Mouse (Mus musculus) retina, postnatal 7 days (tissue): Measurements from ENCODE around the gene Icam4.
"Not testable (repeated sequence)": the region's sequence is repeated elsewhere in the genome, so short reads cannot be mapped to it uniquely, and the experiment has no call there.

ENCODE experiments used
- DNase-seq: peaks from one replicate; pipeline ENCODE4 v3.0.0-alpha.2; 2012; ENCODE audit warnings: low read depth, low spot score

The Icam4 gene

DNA sequence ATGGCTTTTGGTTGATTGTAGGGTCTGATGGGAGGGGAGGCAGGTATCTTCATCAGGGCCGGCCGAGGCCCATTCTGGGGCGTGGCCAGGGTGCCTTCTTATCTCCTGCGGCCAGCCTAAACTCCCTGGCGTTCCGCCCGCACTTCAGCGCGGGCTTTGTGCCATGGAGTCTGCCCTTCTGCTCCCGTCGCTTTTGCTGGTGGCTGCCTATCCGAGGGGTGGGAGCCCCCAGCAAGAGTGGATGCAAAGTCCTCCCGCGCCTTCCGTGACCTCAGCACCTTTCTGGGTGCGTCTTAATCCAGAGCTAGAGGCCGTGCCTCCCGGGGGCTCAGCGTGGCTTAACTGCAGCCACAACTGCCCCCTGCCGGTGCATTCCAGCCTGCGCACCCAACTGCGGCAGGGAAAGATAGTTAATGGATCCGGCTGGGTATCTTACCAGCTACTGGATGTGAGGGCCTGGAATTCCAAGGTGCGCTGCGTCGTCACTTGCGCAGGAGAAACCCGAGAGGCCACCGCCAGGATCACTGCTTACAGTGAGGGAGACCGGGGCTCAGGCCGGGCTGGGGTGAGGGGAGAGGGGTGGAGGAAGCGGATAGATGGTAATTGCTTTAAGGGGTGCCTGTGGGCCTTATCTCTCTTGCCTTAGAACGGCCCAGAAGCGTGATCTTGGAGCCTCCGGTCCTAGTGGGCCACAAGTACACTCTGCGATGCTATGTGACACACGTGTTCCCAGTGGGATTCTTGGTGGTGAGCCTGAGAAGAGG lies at the start of gene Icam4:
Gene Icam4, plus strand, starts transcription at position 83 of the 764 bp plus-strand sequence.
- DNase-seq = no peak

DNA sequence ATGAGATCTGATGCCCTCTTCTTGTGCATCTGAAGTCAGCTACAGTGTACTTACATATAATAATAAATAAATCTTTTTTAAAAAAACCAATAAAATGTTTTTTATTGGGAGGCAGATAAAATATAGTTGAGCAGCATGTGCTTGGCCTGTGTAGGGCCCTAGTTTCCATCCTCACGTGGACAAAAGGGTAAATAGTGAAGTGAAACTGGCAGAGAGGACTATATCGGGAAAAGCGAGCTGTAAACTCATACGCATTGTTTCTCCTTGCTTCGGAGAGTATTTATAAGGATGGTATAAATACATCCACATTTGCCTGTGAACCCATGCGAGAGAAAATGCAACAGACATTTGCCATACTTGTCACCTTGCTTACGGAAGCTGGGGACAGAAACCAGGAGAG lies 49.4 kb upstream of the Icam4 start:
- DNase-seq = no peak

DNA sequence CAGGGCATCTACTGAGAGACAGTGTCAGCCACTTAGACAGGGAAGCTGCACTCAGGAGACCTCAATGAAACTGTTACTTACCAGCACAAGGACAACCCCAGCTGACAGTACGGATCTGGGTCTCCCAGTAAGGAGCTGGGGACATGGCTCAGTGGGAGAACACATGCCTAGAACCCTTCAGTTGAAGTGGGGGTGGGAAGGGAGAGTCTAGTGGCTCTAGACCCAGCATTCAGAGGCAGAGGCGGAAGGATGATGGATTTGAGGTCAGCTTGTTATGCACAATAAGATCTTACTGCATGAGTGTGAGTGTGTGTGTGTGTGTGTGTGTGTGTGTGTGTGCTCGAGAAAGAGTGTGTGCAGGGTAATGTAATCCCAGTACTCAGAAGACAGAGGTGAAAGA lies 47.0 kb upstream of the Icam4 start:
- DNase-seq = no peak

DNA sequence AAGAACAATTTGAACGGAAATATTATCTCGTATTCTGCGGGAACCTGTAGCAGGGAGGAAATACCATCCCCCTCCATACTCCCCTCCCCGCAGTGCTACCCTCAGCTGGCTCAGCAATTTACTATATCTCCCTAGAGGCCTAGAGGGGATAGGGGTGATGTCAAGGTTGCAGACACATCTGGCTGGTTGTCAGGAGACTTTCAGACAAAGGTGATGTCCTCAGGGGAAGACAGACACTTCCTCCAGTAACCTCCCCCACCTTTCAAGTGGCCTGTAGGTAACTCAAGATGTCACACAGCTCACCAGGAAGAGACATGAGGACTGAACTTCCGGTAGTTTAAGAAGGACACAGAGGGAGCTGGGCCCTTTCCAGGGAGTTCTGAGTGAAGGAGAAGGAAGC lies 46.0 kb upstream of the Icam4 start:
- DNase-seq = no peak

GRCm38 (mm10) chr9:20986952-20987686 lies 42.1 kb upstream of the Icam4 start:
- DNase-seq = no peak

GRCm38 (mm10) chr9:20987953-20988352 lies 41.2 kb upstream of the Icam4 start:
- no peak for DNase-seq

DNA sequence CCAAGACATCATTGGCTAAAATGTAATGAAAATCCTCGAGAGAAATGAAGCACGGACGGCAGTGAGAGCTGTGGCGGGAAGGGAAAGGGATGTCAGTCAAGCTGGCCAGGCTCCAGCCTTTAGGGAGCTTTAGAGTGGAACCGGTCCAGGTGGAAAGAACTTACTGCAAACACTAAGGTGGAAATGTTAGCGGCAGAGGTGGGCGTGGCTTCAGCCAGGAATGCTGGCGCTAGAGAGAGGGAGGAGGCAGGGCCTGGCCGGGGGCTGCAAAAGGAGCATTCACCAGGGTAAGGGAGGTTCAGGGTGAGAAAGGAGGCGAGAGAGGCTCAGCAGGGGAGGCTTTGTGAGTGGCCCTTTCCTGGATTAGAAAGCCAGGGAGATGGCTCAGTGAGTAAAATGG lies 38.3 kb upstream of the Icam4 start:
- DNase-seq = no peak

GRCm38 (mm10) chr9:20991587-20991986 lies 37.6 kb upstream of the Icam4 start:
- DNase-seq = no peak

GRCm38 (mm10) chr9:20993165-20993898 lies 35.8 kb upstream of the Icam4 start:
- no peak for DNase-seq

- no peak for DNase-seq
These were observed 34.1 kb upstream of the Icam4 start for GRCm38 (mm10) chr9:20995069-20995468.

DNA sequence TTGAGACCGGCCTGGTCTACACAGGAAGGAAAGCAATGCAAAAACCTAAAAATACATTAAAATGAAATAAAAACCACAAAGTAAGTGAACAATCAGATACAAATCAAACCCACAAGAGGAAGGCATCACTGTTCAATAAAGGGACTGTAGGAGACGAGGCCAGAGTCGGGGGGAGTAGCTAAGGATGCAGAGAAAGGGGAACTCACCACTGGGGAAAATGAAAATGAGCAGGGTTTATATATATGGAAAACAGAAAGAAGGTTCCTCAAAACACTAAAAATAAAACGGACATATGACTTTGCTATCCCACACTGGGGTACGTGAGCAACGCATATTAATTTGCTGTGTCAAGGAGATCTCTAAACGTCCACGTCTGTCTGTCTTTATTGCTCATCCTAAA lies 32.1 kb upstream of the Icam4 start:
- DNase-seq = no peak

GRCm38 (mm10) chr9:20998337-20998736 lies 30.8 kb upstream of the Icam4 start:
- not testable (repeated sequence) for DNase-seq

GRCm38 (mm10) chr9:21000811-21001210 lies 28.4 kb upstream of the Icam4 start:
- no peak for DNase-seq

- DNase-seq = no peak
These were observed 27.4 kb upstream of the Icam4 start for GRCm38 (mm10) chr9:21001651-21002200.

- no peak for DNase-seq
These were observed 26.9 kb upstream of the Icam4 start for GRCm38 (mm10) chr9:21002270-21002626.

DNA sequence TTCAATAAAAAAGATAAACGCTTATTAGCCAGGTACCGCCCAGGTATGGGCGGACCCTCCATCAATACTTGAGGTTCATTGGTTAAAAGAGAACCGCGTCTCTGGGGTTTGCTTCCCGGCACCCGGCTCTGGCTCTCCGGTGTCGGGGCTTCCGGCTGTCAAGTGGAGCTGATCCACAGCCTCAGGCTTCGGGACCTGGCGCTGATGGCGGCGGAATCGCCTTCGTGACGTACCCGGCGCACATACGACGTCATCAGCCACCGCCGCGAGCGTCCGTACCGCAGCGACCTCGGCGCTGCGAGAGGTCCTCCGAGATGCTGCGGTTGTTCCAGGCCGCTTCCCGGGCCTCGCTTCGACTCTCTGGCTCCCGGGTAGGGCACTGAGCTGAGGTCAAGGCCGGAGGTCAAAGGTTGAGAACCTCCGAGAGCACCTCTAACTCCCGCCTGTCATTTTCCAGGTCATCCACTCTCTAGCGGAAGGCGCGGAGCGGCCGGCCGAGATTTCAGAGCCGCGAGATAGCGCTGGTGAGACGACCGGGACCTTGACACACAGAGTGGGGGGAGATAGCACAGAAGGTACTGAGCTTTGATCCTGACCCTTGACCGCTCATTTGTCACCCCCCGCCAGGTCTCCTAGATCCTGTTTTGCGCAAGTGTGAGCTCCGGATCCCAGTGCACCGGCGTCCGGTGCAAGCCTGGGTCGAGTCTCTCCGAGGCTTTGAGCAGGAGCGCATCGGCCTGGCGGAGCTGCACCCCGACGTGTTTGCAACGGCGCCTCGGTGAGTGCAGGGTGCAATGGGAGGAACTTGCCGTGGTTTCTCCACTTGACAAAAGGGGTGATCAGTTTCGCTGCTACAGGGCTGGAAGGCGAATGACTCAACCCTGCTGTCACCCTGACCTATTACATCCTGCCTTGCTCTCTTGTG lies 26.3 kb upstream of the Icam4 start, which contains the start of gene Mrpl4:
Gene Mrpl4, plus strand, starts transcription at position 112 of the 925 bp plus-strand sequence.
- peak; percentile 82 for DNase-seq

DNA sequence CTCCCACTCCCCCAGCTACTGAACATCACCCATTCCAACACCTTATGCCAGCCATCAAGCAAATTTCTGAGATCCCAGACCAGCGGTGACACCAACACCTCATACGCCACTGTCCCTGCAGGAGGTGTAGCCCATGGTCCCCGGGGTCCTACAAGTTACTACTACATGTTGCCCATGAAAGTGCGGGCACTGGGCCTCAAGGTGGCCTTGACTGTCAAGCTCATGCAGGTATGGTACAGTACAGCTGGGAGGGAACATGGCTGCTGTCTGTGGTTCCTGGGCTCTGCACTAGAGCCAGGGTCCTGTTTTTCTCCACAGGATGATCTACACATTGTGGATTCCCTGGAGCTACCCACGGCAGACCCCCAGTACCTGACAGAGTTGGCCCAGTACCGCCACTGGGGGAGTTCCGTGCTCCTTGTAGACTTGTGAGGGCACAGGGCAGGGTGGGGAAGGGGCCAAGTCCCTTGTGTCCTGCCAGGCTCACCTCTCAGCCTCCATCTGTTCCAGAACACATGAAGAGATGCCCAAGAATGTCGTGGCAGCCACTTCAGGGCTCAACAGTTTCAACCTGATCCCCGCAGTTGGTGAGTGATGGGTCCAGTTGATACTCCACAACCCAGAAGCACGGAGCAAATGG lies 21.7 kb upstream of the Icam4 start:
- DNase-seq = no peak

- DNase-seq = no peak
These were observed 21.2 kb upstream of the Icam4 start for GRCm38 (mm10) chr9:21008007-21008406.

DNA sequence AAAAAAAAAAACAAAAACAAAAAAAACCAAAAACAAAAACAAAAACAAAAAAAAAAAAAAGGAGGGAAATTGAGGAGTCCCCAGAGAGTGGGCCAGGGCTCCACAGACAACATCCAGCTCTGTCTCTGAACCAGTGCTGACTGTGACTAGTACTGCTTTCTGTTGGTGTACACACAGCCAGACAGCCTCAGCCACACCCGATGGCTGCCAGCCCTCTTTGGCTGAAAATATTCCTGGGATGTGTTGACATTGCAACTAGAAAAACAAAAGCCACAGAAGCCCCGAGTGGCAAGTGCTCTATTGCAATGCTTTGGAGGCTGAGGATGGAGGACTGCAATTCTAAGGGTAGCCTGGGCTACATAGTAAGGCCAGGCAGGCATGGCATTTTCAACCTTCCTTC lies 18.8 kb upstream of the Icam4 start:
- no peak for DNase-seq

DNA sequence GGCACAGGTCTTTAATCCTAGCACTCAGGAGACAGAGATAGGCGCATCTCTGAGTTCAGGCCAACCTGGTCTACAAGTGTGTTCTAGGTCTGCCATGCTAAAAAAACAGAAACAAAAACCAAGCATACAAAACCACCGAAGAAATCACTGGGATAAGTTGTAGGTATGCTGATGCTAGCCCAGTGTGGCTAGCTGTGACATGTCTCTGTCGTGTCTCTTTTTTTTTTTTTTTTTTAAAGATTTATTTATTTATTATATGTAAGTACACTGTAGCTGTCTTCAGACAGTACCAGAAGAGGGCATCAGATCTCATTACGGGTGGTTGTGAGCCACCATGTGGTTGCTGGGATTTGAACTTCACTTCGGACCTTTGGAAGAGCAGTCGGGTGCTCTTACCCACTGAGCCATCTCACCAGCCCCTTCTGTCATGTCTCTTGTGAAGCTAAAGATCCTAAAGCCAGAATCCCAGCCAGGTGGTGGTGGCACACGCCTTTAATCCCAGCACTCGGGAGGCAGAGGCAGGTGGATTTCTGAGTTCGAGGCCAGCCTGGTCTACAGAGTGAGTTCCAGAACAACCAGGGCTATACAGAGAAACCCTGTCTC lies 18.1 kb upstream of the Icam4 start:
- DNase-seq = not testable (repeated sequence)
